Mouse (Mus musculus) thymus, postnatal 0 days (tissue): Measurements from ENCODE around the gene Trp53bp1. TPM values are rescaled to one million over a fixed set of nuclear protein-coding genes. Genes with fewer than 3 reads are reported as not detected.

ENCODE experiments used
- DNase-seq: peaks from one replicate; pipeline ENCODE4 v3.0.0-alpha.2; 2015; ENCODE audit warnings: low spot score
- polyA plus RNA-seq: library from polyadenylated mRNA; unstranded; fragments of >200 nt; fragmentation: Nextera tagmentation; extraction: Ambion mirVana; gene quantifications from 2 replicates; pipeline ENCODE4 v1.2.1, GENCODE M21; 2015

The Trp53bp1 gene
- polyA plus RNA-seq, 1 experiment from 2014 or later, result 24.3 TPM

DNA sequence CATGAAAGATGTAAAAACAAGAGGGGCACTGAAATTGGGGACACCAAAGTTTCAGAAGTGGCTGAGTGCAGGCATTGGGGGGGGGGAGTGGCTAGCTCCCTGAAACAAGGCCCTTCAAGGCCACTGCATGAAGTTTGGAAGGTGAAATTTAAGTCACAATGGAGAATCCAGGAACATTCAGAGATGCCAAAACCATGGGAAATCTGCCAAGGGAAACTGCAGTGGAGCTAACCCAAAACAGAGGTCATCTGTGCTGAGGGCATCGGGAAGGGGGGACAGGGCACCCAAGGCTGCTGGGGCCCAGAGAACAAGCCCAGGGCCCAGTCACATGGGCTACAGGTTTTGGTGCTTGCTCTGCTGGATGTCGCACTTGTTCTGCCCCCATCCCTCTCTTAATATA lies 21.4 kb downstream of the Trp53bp1 start:
- no peak for DNase-seq

DNA sequence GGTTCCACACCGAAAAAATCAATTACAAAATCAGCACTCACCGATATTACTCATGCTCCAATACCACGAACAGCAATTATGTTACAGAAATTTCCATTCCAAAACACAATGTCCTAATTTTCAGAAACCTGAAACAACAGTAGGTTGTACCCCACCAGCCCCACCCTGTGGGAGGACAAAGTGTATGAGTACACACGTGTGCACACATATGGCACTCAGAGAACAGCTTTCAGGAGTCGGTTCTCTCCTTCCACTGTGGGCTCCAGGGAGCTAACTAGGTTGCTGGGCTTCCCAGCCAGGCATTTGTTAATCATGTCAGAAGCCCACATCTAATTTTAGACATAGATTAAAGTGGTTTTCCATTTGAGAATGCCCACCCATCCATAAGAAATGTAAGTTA lies 27.1 kb downstream of the Trp53bp1 start:
- no peak for DNase-seq

DNA sequence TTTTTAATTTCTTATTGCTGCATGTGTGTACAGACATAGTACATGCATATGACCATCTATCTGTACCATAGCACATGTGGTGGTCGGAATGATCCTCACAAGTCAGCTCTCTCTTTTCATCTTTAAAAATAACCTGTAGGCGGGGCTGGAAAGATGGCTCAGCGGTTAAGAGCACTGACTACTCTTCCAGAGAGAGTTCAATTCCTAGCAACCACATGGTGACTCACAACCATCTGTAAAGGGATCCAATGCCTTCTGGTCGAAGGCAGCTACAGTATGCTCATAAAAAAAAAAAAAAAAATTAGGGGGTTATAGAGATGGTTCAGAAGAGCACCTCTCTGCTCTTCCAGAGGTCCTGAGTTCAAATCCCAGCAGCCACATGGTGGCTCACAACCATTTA lies 31.8 kb downstream of the Trp53bp1 start:
- no peak for DNase-seq

DNA sequence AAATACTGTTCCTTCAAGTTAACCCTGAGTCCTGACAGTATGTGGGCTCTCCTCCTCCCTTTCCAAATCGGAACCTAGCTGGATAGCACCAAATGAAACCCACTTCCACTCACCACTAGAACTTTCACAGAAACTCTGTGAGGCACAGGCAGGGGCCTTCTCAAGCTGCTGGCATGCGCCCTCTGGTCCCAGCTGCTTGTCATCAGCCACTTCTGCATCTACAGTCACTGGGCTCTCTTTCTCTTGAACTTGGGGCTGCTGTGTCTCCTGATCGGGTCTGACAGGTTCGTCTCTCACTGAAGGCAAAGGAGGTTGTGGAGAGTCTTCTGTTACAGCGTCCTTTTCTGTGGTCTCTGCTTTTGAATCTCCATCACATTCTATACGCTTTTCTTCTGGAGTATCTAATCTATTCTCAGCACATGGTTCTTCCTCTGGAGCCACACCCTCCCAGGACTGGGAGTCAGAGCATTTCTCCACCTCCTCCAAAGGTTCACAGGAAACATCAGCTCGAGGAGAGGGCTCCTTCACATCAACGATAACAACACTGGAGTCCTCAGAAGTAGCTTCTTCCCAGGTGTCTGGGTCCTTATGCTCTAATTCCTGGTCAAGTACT lies 35.6 kb downstream of the Trp53bp1 start:
- no peak for DNase-seq

DNA sequence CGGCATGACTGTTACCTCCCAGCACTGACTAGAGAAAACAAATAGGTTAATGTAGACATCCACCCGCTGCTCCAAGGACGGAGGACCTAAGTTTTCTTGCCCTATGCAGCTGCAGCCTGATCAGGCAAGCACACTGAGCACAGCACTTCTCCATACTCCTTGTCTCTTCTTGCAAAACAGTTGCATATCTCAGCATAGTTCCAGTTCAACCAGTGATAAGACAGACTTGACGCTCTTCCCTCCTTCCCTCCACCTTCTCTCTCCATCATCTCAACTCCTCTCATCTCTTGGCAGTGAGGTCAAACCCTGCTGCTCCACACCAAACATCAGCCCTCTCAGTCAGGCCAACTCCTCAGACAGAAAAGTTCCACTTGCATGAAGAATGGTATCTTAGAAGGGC lies 43.1 kb downstream of the Trp53bp1 start:
- DNase-seq, result no peak

DNA sequence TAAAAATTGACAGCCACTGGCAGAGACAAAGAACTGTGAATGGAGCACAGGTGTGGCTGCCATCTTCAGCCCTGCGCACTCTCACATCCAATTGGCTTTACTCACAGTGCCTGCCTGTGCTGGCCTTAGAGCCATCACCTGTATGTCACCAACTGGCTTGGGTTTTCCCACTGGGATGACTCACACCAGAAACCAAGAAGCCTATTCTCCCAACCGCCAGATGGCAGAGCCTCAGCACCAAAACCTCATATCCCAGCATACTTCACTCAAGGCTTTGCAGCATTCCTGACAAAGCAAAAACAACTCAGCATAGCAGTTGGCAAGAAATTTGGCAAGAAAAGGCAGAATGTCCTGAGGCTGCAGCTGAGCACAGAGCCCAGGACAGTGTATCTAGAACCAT lies 48.2 kb downstream of the Trp53bp1 start:
- DNase-seq, result no peak

DNA sequence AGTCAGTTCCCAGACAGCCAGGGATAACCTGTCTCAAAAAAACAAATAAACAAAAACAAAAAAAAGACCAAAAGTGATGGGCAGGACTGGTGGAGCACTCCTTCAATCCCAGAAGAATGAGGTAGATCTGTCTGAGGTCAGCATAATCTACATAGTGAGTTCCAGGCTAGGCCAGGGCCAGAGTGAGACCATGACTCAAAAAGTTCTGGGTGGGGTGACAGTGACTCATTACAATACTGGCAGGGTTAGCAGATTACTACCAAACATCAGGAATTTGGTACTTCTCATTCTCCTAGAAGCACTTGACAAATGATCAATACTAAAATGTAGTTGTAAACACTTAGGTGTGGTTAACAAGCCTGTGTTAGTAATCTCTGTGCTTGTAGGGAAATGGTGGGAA lies 51.2 kb downstream of the Trp53bp1 start:
- no peak for DNase-seq

DNA sequence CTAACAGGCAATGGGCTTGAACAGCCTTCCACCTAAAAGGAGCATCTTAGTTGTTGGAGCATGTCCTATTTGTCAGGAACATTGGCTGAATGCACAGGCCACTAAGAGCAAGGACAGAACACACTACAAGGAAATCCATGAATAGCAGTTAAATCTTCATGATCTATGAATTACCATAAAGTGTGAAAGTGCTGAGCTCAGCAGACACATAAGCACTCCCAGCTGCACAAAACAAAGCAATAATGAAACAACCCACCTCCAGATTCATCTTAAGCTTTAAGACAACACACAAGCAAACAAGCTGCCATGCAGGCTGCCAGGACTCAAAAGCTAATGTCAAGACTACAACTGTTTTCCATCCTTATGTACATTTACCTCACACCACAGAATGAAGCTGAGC lies 52.0 kb downstream of the Trp53bp1 start:
- DNase-seq, result no peak

DNA sequence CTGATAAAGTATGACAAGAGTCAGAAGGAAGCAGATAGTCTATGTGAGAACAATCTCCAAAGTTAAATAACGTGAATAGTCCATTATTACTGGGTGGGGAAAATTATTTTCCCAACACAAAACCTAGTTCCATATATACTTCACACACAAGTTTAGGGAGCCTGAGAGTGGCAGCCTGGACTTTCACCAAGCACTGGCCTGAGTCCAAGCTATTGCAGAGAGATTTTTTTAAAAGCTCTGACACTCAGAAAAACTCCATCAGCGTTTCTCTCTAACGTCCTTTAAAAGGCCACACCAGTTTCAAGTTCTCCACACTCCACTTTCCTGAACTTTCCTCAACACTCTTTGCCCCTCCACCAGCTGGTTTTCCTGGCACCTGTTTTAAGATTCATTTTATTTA lies 56.7 kb downstream of the Trp53bp1 start:
- no peak for DNase-seq

DNA sequence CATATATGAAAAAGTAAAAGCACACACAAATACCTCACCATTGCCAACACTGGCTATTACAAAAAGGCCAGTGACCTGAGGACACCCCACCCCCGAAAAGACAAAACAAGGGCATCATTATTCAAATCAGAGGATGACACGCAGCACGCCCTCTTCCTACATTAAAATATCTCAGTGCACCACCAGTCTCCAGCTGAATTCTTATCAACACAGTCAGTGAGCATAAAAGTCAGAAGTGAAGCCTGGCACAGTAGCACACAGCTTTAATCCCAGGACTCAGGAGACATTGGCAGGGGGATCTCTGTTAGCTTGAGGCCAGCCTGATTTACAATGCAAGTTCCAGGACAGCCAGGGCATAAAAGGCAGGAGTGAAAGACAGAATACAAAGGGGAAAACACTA lies 64.7 kb downstream of the Trp53bp1 start:
- no peak for DNase-seq

DNA sequence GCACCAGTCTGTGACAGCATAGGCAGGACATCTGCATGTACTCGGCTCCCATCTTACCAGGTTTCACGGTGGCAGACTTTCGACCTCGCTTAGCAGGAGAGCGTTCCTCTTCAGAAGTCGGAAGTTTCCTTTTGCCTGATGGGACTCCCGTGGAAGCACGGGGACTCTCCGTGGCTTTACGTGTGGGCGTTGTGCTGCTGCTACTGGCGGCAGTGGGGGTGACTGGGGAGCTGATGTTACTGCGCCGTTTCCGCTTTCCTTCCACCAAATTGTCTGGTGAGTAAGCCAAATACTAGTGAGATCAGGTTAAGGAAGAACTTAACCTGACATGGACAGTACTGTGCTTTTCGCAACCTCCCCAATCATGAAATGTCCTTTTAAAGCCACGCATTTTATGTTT lies 66.9 kb downstream of the Trp53bp1 start:
- DNase-seq, result no peak

DNA sequence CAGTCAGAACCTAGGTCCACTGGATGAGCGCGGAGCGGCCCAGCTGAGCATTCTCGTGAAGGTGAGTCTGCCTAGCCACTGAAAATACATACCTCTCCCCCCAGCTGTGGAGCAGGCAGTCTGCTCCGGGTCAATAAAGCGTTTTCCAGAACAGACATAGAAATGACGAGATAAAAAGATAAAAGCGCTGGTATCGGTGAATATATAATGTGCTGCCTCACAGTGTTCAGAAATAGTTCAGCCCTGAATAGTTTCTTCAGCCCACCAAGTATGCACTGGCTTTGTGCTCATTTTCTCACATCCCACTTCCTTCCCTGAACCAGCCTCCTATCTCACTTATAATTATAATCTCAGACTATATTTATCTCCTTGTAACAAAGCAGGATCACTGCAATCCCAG lies 75.7 kb downstream of the Trp53bp1 start:
- DNase-seq, result no peak

DNA sequence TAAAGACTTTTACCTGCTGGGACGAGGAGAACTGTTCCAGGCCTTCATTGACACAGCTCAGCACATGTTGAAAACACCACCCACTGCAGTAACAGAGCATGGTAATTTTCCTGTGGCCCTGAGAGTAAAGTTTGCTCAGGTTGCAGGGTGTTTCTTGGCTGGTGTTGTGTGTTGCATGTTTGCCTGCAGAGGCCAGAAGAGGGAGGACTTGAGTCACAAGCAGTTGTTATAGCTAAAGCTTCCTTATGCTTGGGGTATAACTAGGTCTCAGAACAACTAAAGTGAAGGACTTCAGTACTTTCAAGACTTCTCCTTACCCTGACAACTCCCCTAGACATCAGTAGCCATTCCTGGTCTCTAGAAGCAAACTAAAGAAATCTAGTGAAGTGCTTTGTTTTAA lies 82.7 kb downstream of the Trp53bp1 start:
- DNase-seq, result no peak

DNA sequence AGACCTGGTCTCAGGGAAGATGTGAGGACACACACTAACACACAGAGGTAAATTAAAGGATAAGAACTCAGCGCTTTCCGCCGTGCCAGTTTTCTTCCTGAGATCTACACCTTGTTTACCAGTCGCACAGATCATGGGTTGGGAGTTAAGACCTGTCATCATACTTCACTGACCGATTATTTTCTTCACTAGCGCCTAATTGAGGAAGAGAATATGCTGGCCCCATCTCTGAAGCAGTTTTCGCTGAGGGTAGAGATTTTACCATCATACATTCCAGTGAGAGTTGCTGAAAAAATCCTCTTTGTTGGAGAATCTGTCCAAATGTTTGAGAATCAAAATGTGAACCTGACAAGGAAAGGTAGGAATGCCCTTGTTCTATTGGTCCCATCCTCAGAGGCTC lies 87.1 kb downstream of the Trp53bp1 start:
- DNase-seq, result no peak

DNA sequence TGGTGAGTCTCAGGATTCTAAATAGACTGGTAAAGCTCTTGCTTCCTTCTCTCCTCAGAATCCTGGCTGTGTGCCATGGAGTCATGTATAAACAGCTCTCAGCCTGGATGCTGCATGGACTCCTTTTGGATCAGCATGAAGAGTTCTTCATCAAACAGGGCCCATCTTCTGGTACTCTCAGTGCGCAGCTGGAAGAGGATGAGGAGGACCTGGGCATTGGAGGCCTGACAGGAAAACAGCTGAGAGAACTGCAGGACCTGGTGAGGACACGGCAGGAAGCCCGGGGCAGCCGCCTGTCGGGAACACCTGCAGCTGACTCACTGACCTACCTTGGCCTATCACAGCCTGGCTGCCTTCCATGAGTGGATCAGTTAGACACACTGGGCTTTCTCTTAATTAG lies 87.8 kb downstream of the Trp53bp1 start:
- DNase-seq, result no peak

DNA sequence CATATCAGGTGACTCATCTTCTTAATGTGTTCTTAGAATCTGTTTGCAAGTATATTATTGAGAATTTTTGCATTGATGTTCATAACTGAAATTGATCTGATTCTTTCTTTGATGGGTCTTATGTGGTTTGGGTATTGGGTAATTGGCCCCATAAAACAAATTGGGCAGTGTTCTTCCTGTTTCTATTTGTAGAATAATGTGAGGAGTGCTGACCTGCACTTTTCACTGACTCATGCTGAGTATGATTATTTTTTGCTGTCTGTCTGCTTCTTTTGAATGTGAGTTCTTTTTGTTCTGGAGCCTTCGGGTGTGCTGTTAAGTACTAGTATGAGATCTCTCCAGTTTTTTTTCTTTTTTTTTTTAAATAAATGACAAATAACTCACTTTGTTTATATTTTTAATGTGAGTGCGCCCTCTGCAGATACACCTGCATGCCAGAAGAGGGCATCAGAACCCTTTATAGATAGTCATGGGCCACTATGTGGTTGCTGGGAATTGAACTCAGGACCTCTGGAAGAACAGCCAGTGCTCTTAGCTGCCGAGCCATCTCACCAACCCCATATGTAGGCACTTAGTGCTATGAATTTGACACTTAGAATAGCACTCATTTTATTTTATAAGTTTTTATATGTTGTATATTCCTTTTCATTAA lies 92.3 kb downstream of the Trp53bp1 start:
- no peak for DNase-seq

DNA sequence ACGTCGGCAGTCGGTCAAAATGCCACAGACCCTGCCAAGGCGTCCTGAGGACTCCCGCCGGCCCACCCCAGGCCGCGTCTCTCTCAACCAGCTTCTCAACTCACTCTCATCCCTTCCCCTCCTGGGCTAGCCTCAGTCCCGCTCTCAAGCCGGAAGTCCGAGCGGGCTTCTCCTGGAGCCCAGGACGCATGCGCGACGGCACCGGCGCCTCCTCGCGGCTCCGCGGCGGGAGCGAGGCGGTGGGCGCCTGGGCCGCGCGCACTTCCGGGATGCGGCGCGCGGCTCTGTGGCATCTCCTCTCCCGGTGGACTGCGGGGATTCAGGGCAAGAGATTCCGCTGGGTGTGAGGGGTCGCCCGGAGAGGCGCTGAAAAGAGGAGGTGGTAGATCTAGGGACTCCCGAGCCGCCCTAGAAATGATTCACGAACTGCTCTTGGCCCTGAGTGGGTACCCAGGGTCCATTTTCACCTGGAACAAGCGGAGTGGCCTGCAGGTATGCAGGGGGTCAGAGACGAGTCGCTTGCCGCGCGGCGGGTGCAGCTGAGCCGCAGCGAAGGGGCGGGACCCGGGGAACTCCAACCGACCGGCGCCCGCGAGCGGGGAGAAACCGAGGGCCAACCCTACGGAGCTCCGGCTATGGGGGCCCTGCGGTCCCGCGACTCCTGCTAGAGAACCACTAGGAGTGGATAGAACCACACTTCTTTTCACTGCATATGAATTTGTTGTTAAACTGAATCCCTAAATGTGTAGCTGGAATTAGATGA lies 100.0 kb downstream of the Trp53bp1 start, which contains the start of gene Zscan29:
Zscan29 (minus strand) TSS at position 146 of the 763 bp plus-strand sequence.
- peak; percentile 92 for DNase-seq

DNA sequence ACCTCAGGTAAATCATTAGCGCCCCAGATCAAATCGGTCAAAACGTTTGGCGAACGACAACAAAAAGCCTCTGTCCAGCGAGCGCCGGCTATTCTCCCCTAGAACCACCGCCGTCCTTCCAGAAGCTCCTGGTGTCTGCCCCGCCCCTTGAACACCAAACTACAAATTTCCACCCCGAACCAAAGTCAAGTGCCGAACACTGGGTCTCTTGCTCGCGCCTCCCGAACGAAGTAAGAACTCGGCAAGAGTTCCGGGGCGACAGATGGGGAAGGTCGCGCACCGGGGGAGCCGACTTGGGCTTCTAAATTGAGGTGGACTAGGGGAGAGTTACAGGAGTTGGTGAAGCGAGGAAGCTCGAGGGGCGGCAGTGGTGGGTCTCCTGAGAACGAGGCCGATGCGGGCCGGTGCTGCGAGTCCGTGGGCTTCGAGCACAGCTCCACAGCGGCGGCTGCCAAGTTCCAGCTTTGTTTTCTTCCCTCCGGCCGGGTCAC lies 100.7 kb downstream of the Trp53bp1 start, which contains the start of gene Tubgcp4:
Tubgcp4 (plus strand) TSS at position 174 of the 491 bp plus-strand sequence.
- DNase-seq, result peak; percentile 38

DNA sequence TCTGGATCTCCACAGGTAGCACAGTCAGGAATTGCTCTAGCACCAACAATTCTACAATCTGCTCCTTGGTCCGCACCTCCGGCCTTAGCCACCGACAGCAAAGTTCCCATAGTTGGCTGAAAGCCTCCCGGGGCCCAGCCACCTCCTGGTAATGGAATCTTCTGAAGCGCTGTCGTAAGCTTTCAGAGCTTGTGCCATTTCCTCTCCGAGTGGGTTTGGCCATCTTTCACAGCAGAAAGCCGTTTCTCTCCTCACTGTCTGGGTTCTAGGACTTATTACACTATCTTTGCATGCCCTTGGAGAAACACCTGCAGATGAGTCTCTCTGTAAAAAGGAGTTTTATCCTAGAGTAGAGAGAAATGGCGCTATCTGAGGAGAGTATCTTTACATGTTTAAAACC lies 101.3 kb downstream of the Trp53bp1 start:
- peak; percentile 35 for DNase-seq

DNA sequence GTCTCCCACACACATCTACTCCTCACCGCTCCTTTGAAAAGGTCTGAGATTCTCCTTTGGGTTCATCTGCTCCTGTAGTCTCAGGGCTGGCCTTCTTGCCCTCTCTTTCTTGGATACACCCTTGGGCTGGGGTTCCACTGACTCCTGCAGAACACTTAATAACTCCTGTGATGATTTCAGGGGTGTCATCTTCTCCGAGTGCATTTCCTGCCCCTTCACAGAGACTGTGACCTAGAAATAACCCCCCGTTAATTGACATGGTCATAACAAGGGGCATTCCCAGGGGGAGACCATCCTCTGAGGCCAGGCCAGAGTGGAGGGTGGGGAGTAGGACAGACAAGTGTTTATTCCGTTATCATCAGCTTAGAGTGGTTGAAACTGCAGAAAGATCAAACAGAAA lies 102.0 kb downstream of the Trp53bp1 start:
- DNase-seq, result no peak

DNA sequence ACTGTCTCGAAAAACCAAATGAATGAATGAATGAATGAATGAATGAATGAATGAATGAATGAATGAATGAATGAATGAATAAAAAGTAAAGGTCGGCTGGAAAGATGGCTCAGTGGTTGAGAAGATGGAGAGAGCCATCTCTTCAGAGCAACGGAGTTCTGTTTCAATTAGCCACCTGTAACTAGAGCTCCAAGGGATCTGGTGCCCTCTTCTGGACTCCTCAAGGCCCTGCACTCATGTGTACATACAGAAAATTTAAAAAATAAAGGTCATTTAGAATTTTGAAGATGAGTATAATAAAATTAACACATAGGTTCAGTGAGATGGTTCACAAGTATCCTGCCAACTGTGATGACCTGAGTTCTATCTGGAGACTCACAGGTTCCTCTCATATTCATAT lies 118.1 kb downstream of the Trp53bp1 start:
- DNase-seq, result no peak

DNA sequence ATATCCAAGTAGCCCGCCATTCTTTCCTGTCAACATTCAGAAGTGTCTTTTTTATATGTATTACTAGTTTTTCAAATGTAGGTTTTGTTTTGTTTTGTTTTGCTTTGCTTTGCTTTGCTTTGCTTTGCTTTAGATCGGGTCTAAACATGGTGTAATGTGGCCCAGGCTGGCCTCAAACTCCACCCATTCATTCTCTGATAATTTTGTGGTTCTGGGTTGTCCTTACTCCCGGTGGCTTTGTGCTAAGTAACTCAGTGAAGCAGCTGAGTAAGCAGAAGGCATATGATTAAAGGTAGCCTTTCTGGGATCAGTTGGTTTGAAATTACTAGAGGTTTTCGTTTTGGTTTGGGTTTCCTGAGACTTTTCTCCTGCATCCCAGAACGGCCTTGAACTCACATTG lies 121.5 kb downstream of the Trp53bp1 start:
- no peak for DNase-seq
